Mouse (Mus musculus): ENCODE results near the gene Etnppl. TPM values are rescaled to one million over a fixed set of nuclear protein-coding genes. Genes with fewer than 3 reads are reported as not detected.

Gene Etnppl
- polyA plus RNA-seq, 1 experiment from 2014 or later: not detected

DNA sequence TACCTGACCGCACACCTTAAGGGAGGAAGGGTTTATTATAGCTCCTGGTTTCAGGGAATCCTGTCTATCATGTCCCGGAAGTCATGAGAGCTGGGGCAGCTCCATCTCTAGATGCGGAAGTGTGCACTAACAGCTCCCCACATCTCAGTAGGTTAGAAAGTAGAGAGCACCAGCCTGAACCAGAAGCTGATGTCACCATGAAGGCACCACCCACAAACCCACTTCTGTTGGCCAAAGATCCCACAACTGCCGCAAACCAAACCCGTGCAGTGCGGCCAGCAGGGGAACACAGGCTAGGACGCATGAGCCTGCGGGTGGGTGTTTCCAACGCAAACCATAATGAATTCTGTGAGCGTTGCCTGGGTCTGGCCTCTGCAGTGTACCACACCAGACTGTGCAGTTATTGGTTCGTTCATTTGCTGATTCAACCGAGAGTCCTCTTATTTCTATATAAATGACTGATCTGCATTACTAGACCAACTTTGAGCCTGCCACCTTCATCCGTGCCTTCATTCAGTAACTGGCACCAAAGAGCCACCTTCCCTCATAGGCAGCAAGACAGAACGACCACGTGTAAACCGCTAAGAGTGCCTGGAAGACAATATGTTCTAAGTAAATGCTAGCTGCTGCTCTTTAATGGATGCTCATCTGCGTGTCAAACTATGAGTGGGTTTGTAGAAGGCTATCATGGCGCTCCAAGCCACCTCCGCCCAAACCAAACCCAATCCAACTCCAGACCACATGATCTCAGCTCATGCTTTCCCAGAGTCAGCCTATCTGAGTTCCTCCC lies 60.6 kb downstream of the Etnppl start:
- no peak for DNase-seq (ENCODE audit: low spot score)

DNA sequence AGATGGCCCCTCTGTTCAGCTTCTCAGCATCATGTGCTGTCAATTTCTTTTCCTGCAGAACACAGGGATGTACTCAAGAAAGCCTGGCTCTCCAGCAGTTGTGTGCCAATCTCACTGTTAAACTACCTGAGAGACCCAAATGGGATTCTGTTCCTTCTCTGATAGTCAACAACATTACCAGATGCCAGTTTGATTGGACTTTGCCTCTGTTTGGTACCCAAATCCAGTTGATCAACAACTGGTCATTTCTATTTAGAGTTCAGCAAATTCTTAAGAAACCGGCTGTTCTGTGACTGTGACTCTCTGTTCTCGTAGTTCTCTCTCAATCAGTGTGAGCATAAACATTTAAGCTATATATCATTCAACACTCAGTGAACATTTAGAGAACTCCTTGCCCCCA lies 64.0 kb downstream of the Etnppl start:
- DNase-seq (ENCODE audit: low spot score): no peak

DNA sequence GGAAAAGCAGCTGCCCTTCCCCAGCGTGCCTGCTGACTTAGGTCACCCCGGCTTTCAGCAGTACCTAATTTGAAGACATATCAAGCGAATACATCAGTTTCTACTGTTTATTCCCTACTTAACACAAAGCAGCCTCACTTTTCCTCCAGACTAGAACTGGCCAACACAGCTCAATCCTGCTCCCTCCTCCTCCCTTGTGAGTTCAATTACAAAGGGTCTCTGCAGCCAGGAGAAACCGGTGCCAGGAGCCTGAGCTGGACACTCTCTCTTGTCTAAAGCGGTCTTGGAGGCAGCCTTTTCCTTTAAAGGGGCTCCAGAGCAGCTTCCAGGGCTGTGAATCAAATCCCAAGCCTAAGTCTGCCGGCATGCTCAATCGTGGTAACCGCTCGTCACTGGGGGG lies 64.9 kb downstream of the Etnppl start:
- DNase-seq (ENCODE audit: low spot score): no peak

DNA sequence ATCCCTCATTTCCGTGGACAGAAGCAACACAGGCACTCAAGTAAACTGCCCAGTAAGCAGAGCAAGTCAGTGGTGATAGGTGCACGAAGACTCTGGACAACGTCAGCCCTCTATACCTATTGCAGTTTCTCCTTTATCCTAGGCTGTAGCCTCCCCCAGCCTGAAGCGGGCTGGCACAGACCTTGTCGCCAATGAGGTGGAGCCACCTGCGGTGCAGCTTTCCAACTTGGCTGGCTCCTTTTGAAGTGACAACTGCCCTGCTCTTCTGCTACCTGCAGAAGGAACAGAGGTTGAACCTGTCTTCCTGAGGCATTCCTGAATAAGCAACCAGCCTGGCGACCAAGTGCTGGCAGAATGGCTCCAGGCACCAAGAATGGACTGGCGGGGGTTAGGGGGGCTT lies 66.6 kb downstream of the Etnppl start:
- DNase-seq (ENCODE audit: low spot score): no peak

DNA sequence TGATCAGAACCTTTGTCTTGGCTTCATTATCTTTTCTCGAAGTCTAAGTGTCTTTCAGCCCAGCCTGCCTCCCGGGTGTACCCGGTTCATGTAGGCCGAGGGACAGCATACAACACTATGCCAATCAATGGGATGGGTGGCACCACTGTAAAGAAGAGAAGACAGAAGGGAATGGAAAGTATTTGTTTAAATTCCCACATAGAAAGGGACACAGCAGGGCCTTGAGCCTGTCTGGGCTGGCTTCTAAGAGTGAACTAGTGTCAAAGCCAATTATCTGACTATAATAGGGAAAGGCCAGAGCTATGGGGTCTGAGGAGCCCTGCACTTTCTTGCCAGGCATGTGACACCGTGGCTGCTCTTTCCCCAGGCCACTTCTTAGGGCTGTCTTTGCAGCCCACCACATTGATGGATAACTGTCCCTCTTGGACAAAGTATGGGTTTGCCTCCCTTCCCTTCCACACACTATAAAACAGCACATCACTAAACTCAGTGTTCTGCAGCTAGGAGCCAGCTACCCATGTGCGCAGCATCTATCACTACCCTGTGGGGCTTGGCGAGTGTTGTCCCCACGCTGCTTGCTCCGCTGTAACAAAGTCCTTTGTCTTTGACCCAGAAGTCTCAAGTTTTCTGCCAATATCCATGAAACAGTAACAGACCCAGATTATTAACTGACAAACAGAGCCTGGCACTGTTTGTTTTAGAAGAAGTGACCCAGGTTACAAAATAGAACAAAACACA lies 67.2 kb downstream of the Etnppl start:
- DNase-seq (ENCODE audit: low spot score): no peak

DNA sequence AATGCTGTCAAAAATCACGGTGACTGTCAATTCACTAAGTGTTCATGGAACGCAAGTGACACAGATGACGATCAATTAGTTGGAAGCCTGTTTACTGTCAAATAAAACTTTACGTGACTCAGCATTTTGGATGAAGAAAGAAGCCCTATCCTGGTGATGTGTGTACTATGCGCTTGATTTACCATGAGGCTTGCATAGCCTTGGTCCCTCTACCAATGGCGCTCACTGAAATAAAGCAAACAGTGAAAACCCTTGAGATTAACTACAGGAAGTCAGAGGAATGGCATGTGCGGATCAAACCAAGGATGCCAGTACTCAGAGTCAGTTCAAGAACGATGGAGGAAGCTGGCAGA lies 67.7 kb downstream of the Etnppl start:
- no peak for DNase-seq (ENCODE audit: low spot score)

DNA sequence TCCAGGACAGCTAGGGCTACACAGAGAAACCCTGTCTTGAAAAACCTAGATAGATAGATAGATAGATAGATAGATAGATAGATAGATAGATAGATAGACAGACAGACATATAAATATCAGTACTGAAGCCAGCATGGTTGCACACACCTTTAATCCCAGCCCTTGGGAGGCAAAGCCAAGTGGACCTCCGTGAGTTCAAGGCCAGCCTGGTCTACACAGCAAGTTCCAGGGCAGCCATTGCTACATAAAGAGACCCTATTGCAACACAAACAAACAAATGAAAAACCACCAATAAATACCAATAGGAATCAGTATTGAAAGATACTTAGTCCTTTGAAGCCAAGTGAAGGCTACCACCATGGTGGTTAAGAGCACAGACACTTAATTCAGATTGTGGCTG lies 69.8 kb downstream of the Etnppl start:
- no peak for DNase-seq (ENCODE audit: low spot score)

Other genes with a start within 250 kb of the Etnppl start
- gene Ostc, start 92.0 kb downstream of the Etnppl start, polyA plus RNA-seq (2015; fragmentation: Nextera tagmentation; extraction: Ambion mirVana): 341 and 352 TPM in 2 replicates
- 1,349 and 1,390 TPM in 2 replicates for gene Rpl34, start 113.0 kb downstream of the Etnppl start, polyA plus RNA-seq (2015; fragmentation: Nextera tagmentation; extraction: Ambion mirVana)

Data from thymus, postnatal 0 days (tissue).